Mouse (Mus musculus): Measurements from ENCODE around the gene Olfr1278. TPM values are rescaled to one million over a fixed set of nuclear protein-coding genes. Genes with fewer than 3 reads are reported as not detected.

Gene Olfr1278
- not detected in 2 replicates for polyA plus RNA-seq (2012; rRNA removed)

GRCm38 (mm10) chr2:111289836-111290235 is at the start of gene Olfr1278:
Gene Olfr1278, plus strand, starts transcription at chr2:111290136.

GRCm38 (mm10) chr2:111254216-111254615 is 35.7 kb upstream of the Olfr1278 start, which contains the start of gene Olfr1276:
Gene Olfr1276, plus strand, starts transcription at chr2:111254516.

GRCm38 (mm10) chr2:111274006-111274405 is 15.9 kb upstream of the Olfr1278 start, which contains the start of gene Olfr1277:
Gene Olfr1277, minus strand, starts transcription at chr2:111274106.

GRCm38 (mm10) chr2:111300374-111300773 is 10.4 kb downstream of the Olfr1278 start, which contains the start of gene Olfr1279:
Gene Olfr1279, plus strand, starts transcription at chr2:111300635.

GRCm38 (mm10) chr2:111313717-111314116 is 23.8 kb downstream of the Olfr1278 start, which contains the start of gene Olfr1280:
Gene Olfr1280, plus strand, starts transcription at chr2:111314017.

GRCm38 (mm10) chr2:111326220-111326619 is 36.3 kb downstream of the Olfr1278 start, which contains the start of gene Olfr1281:
Gene Olfr1281, plus strand, starts transcription at chr2:111326520.

GRCm38 (mm10) chr2:111335976-111336375 is 46.0 kb downstream of the Olfr1278 start, which contains the start of gene Olfr1282:
Gene Olfr1282, minus strand, starts transcription at chr2:111336076.

Other genes starting within 250 kb of the Olfr1278 start
- gene Gm13941, start 184.2 kb upstream of the Olfr1278 start, polyA plus RNA-seq (2012; rRNA removed) = not detected in 2 replicates
- gene Gm15130, start 137.2 kb upstream of the Olfr1278 start, polyA plus RNA-seq (2012; rRNA removed) = not detected in 2 replicates
- gene 4930430A15Rik, start 60.5 kb upstream of the Olfr1278 start, polyA plus RNA-seq (2012; rRNA removed) = not detected in 2 replicates
- gene Olfr1275, start 54.9 kb upstream of the Olfr1278 start, polyA plus RNA-seq (2012; rRNA removed) = not detected in 2 replicates
- not detected in 2 replicates for gene Olfr1276, start 35.6 kb upstream of the Olfr1278 start, polyA plus RNA-seq (2012; rRNA removed)
- not detected in 2 replicates for gene Olfr1277, start 16.0 kb upstream of the Olfr1278 start, polyA plus RNA-seq (2012; rRNA removed)
- gene Olfr1279, start 10.5 kb downstream of the Olfr1278 start, polyA plus RNA-seq (2012; rRNA removed) = not detected in 2 replicates
- gene Olfr1280, start 23.9 kb downstream of the Olfr1278 start, polyA plus RNA-seq (2012; rRNA removed) = not detected in 2 replicates
- gene Olfr1281, start 36.4 kb downstream of the Olfr1278 start, polyA plus RNA-seq (2012; rRNA removed) = not detected in 2 replicates
- not detected in 2 replicates for gene Olfr1282, start 45.9 kb downstream of the Olfr1278 start, polyA plus RNA-seq (2012; rRNA removed)
- not detected in 2 replicates for gene Olfr1283, start 76.7 kb downstream of the Olfr1278 start, polyA plus RNA-seq (2012; rRNA removed)
- not detected in 2 replicates for gene Olfr1284, start 85.4 kb downstream of the Olfr1278 start, polyA plus RNA-seq (2012; rRNA removed)
- not detected in 2 replicates for gene Olfr1286, start 133.0 kb downstream of the Olfr1278 start, polyA plus RNA-seq (2012; rRNA removed)
- gene Olfr1287, start 159.0 kb downstream of the Olfr1278 start, polyA plus RNA-seq (2012; rRNA removed) = not detected in 2 replicates
- gene Olfr1288, start 184.0 kb downstream of the Olfr1278 start, polyA plus RNA-seq (2012; rRNA removed) = not detected in 2 replicates
- gene Olfr1289, start 190.7 kb downstream of the Olfr1278 start, polyA plus RNA-seq (2012; rRNA removed) = not detected in 2 replicates
- gene Olfr1290, start 203.7 kb downstream of the Olfr1278 start, polyA plus RNA-seq (2012; rRNA removed) = not detected in 2 replicates
- not detected in 2 replicates for gene Olfr1291-ps1, start 207.0 kb downstream of the Olfr1278 start, polyA plus RNA-seq (2012; rRNA removed)
- not detected in 2 replicates for gene Olfr1293-ps, start 235.1 kb downstream of the Olfr1278 start, polyA plus RNA-seq (2012; rRNA removed)

All from central nervous system, embryonic 14 days (tissue).